Mouse (Mus musculus): ENCODE results near the gene Fsip1. TPM values are rescaled to one million over a fixed set of nuclear protein-coding genes. Genes with fewer than 3 reads are reported as not detected.

Gene Fsip1
- polyA plus RNA-seq, 1 experiment from 2014 or later = 4.2 TPM

DNA sequence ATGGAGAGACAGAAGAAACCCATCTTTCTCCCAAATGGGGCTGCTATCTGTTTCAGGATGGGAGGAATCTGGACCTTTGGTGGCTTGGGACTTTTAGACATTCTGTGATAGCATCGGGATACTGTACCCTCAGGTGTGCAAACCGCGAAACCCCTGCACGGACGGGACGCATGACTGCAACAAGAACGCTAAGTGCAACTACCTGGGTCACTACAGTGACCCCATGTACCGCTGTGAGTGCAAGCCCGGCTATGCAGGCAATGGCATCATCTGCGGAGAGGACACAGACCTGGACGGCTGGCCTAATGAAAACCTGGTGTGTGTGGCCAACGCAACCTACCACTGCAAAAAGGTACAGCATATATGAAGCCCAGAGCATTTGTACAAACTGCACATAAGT lies 137.1 kb downstream of the Fsip1 start:
- Histone ChIP-seq H3K4me3 (ENCODE audit: low read depth, low read length) (no peak overlapping the region), H3K36me3 (ENCODE audit: control insufficient read depth, insufficient read depth, low read length) (peaks cover 15% of the 10 kb centered on the region; the same call in 1 of the 2 replicates), H3K9me3 (replicated peaks; ENCODE audit: control insufficient read depth, low read length) (no peaks in the 10 kb centered on the region), H3K9ac (ENCODE audit: low read length) (no peak overlapping the region), H3K4me1 (ENCODE audit: control insufficient read depth, insufficient read depth, low read length) (no peaks in the 10 kb centered on the region; the same call in 1 of the 2 replicates), H3K27ac (ENCODE audit: low read depth, low read length) (no peak overlapping the region), H3K27me3 (replicated peaks; ENCODE audit: control insufficient read depth, insufficient read depth, low read length) (no peaks in the 10 kb centered on the region), H3K4me2 (ENCODE audit: low read length) (no peak overlapping the region)
- no peak for ATAC-seq
- WGBS = 96% methylated on average over 12 of the region's 12 CpGs
- no peak for DNase-seq (ENCODE audit: low spot score)

DNA sequence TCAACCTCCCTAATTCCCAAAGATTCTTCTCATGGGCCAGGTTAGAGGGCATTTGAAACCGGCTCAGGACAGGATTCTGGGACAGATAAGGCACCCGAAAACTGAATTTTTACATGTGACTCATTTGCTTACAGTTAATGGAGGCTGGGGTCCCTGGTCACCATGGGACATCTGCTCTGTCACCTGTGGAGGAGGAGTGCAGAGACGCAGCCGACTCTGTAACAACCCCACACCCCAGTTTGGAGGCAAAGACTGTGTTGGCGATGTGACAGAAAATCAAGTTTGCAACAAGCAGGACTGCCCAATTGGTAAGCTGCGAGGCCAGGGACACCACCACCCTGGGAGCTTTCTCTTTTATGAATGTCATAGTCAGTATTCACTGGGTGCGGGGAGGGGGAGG lies 138.3 kb downstream of the Fsip1 start:
- H3K9ac ChIP-seq (ENCODE audit: low read length) = no peak overlapping the region
- no peak overlapping the region for H3K27ac ChIP-seq (ENCODE audit: low read depth, low read length)
- H3K9me3 ChIP-seq (replicated peaks; ENCODE audit: control insufficient read depth, low read length) = no peaks in the 10 kb centered on the region
- no peaks in the 10 kb centered on the region for H3K27me3 ChIP-seq (replicated peaks; ENCODE audit: control insufficient read depth, insufficient read depth, low read length)
- H3K36me3 ChIP-seq (ENCODE audit: control insufficient read depth, insufficient read depth, low read length) = peaks cover 14% of the 10 kb centered on the region; the same call in 1 of the 2 replicates
- DNase-seq (ENCODE audit: low spot score) (no peak), ATAC-seq (no peak)
- H3K4me2 ChIP-seq (ENCODE audit: low read length) = no peak overlapping the region
- no peak overlapping the region for H3K4me3 ChIP-seq (ENCODE audit: low read depth, low read length)
- WGBS = 90% methylated on average over 7 of the region's 7 CpGs
- no peaks in the 10 kb centered on the region; the same call in 1 of the 2 replicates for H3K4me1 ChIP-seq (ENCODE audit: control insufficient read depth, insufficient read depth, low read length)

DNA sequence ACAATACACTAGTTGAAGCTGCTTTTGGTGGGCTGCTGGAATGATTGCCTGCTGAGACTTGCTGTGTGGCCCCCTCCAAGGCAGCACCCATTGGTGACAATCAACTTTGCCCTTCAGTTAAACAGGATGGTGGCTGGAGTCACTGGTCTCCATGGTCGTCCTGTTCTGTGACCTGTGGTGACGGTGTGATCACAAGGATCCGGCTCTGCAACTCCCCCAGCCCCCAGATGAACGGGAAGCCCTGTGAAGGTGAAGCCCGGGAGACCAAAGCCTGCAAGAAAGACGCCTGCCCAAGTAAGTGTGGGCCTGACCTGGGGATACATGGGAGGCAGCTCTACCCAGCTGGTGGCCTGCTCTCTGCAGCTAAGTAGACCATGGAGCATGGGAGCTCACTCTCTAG lies 138.7 kb downstream of the Fsip1 start:
- ATAC-seq = no peak
- WGBS = 85% methylated on average over 6 of the region's 6 CpGs
- H3K27ac ChIP-seq (ENCODE audit: low read depth, low read length) = no peak overlapping the region
- H3K27me3 ChIP-seq (replicated peaks; ENCODE audit: control insufficient read depth, insufficient read depth, low read length) = no peaks in the 10 kb centered on the region
- no peak overlapping the region for H3K4me2 ChIP-seq (ENCODE audit: low read length)
- H3K36me3 ChIP-seq (ENCODE audit: control insufficient read depth, insufficient read depth, low read length) = peaks cover 10% of the 10 kb centered on the region; the same call in 1 of the 2 replicates
- no peak overlapping the region for H3K9ac ChIP-seq (ENCODE audit: low read length)
- DNase-seq (ENCODE audit: low spot score) = no peak
- H3K4me3 ChIP-seq (ENCODE audit: low read depth, low read length) = no peak overlapping the region
- H3K4me1 ChIP-seq (ENCODE audit: control insufficient read depth, insufficient read depth, low read length) = peaks cover 2% of the 10 kb centered on the region; the same call in 1 of the 2 replicates
- no peaks in the 10 kb centered on the region for H3K9me3 ChIP-seq (replicated peaks; ENCODE audit: control insufficient read depth, low read length)

- Histone ChIP-seq H3K27me3 (replicated peaks; ENCODE audit: control insufficient read depth, insufficient read depth, low read length) (peaks cover 3% of the 10 kb centered on the region; the same call in 1 of the 2 replicates), H3K4me2 (ENCODE audit: low read length) (no peak overlapping the region), H3K9ac (ENCODE audit: low read length) (no peak overlapping the region), H3K9me3 (replicated peaks; ENCODE audit: control insufficient read depth, low read length) (no peaks in the 10 kb centered on the region), H3K36me3 (ENCODE audit: control insufficient read depth, insufficient read depth, low read length) (peaks cover 6% of the 10 kb centered on the region; the same call in 1 of the 2 replicates), H3K4me3 (ENCODE audit: low read depth, low read length) (no peak overlapping the region), H3K4me1 (ENCODE audit: control insufficient read depth, insufficient read depth, low read length) (peaks cover 3% of the 10 kb centered on the region; the same call in 1 of the 2 replicates), H3K27ac (ENCODE audit: low read depth, low read length) (no peak overlapping the region)
- DNase-seq (ENCODE audit: low spot score) (no peak), ATAC-seq (no peak)
- 71% methylated on average over 11 of the region's 11 CpGs for WGBS
Observed at GRCm38 (mm10) chr2:118117401-118117800, 139.4 kb downstream of the Fsip1 start.

DNA sequence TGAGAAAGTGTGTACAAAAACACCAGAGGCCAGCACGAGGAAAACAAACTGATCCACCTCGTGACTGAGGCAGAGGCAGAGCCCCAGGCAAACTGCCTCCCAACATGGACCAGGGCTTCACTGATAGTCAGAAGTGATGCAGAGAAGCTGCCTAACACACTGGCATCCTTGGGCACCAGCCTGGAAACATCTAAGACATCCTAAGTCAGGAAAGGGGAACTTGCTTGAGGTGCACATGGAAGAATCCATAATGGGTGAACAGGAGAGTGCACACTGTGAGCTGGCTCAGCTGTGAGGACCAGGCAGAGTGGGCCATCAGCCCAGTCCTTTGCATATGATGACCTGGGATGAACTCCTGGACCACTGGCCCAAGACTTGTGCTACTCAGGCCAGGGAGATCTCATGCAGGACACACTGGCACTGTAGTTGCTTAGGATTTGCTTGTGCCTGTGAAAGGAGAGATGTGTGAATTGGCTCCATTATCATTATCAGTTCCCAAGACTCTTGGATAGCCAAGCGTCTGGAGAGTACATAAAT lies 139.9 kb downstream of the Fsip1 start:
- 81% methylated on average over 3 of the region's 3 CpGs for WGBS
- Histone ChIP-seq H3K27ac (ENCODE audit: low read depth, low read length) (no peak overlapping the region), H3K4me2 (ENCODE audit: low read length) (no peak overlapping the region), H3K9me3 (replicated peaks; ENCODE audit: control insufficient read depth, low read length) (no peaks in the 10 kb centered on the region), H3K27me3 (replicated peaks; ENCODE audit: control insufficient read depth, insufficient read depth, low read length) (peaks cover 3% of the 10 kb centered on the region; the same call in 1 of the 2 replicates), H3K4me1 (ENCODE audit: control insufficient read depth, insufficient read depth, low read length) (peaks cover 3% of the 10 kb centered on the region; the same call in 1 of the 2 replicates), H3K4me3 (ENCODE audit: low read depth, low read length) (no peak overlapping the region), H3K36me3 (ENCODE audit: control insufficient read depth, insufficient read depth, low read length) (peaks cover 4% of the 10 kb centered on the region; the same call in 1 of the 2 replicates), H3K9ac (ENCODE audit: low read length) (no peak overlapping the region)
- no peak for ATAC-seq
- no peak for DNase-seq (ENCODE audit: low spot score)

- DNase-seq (ENCODE audit: low spot score) (no peak), ATAC-seq (no peak)
- 69% methylated on average over 2 of the region's 2 CpGs for WGBS
- peaks cover 3% of the 10 kb centered on the region; the same call in 1 of the 2 replicates for H3K27me3 ChIP-seq (replicated peaks; ENCODE audit: control insufficient read depth, insufficient read depth, low read length)
- peaks cover 4% of the 10 kb centered on the region; the same call in 1 of the 2 replicates for H3K36me3 ChIP-seq (ENCODE audit: control insufficient read depth, insufficient read depth, low read length)
- H3K4me3 ChIP-seq (ENCODE audit: low read depth, low read length) = no peak overlapping the region
- H3K4me1 ChIP-seq (ENCODE audit: control insufficient read depth, insufficient read depth, low read length) = peaks cover 3% of the 10 kb centered on the region; the same call in 1 of the 2 replicates
- no peaks in the 10 kb centered on the region for H3K9me3 ChIP-seq (replicated peaks; ENCODE audit: control insufficient read depth, low read length)
- H3K27ac ChIP-seq (ENCODE audit: low read depth, low read length) = no peak overlapping the region
- H3K9ac ChIP-seq (ENCODE audit: low read length) = no peak overlapping the region
- no peak overlapping the region for H3K4me2 ChIP-seq (ENCODE audit: low read length)
Observed at GRCm38 (mm10) chr2:118116180-118116579, 140.6 kb downstream of the Fsip1 start.

GRCm38 (mm10) chr2:118115647-118116046 lies 141.1 kb downstream of the Fsip1 start:
- WGBS = 88% methylated on average over 7 of the region's 7 CpGs
- no peak for ATAC-seq
- Histone ChIP-seq H3K4me2 (ENCODE audit: low read length) (no peak overlapping the region), H3K9me3 (replicated peaks; ENCODE audit: control insufficient read depth, low read length) (no peaks in the 10 kb centered on the region), H3K27ac (ENCODE audit: low read depth, low read length) (no peak overlapping the region), H3K4me1 (ENCODE audit: control insufficient read depth, insufficient read depth, low read length) (peaks cover 6% of the 10 kb centered on the region), H3K36me3 (ENCODE audit: control insufficient read depth, insufficient read depth, low read length) (peaks cover 4% of the 10 kb centered on the region; the same call in 1 of the 2 replicates), H3K9ac (ENCODE audit: low read length) (no peak overlapping the region), H3K4me3 (ENCODE audit: low read depth, low read length) (no peak overlapping the region), H3K27me3 (replicated peaks; ENCODE audit: control insufficient read depth, insufficient read depth, low read length) (peaks cover 3% of the 10 kb centered on the region; the same call in 1 of the 2 replicates)
- DNase-seq (ENCODE audit: low spot score) = no peak

- Histone ChIP-seq H3K27ac (ENCODE audit: low read depth, low read length) (no peak overlapping the region), H3K9ac (ENCODE audit: low read length) (no peak overlapping the region), H3K9me3 (replicated peaks; ENCODE audit: control insufficient read depth, low read length) (no peaks in the 10 kb centered on the region), H3K36me3 (ENCODE audit: control insufficient read depth, insufficient read depth, low read length) (peaks cover 3% of the 10 kb centered on the region; the same call in 1 of the 2 replicates), H3K4me1 (ENCODE audit: control insufficient read depth, insufficient read depth, low read length) (peaks cover 8% of the 10 kb centered on the region), H3K4me2 (ENCODE audit: low read length) (peak overlapping the region; percentile 90; the same call in 1 of the 2 replicates), H3K27me3 (replicated peaks; ENCODE audit: control insufficient read depth, insufficient read depth, low read length) (peaks cover 5% of the 10 kb centered on the region; the same call in 1 of the 2 replicates), H3K4me3 (ENCODE audit: low read depth, low read length) (no peak overlapping the region)
- DNase-seq (ENCODE audit: low spot score) = no peak
- WGBS = 78% methylated on average over 10 of the region's 10 CpGs
- ATAC-seq = no peak
Observed at GRCm38 (mm10) chr2:118114671-118115070, 142.1 kb downstream of the Fsip1 start.

Measured in forebrain, embryonic 14.5 days (tissue).